Mouse (Mus musculus) ES-Bruce4 (cell line): ENCODE data around the gene Map1b. TPM values are rescaled to one million over a fixed set of nuclear protein-coding genes. Genes with fewer than 3 reads are reported as not detected.

Source experiments
- H3K27ac ChIP-seq: 2 replicates; pipeline ENCODE4 v1.5.1; 2012; ENCODE audit warnings: low read length, inconsistent platforms; ENCODE audit not compliant: insufficient read depth
- H3K27me3 ChIP-seq: 2 replicates; pipeline ENCODE4 v1.6.1; 2012; ENCODE audit warnings: mild to moderate bottlenecking, low read length, inconsistent platforms; ENCODE audit not compliant: control insufficient read depth, poor library complexity, insufficient read depth, severe bottlenecking
- H3K36me3 ChIP-seq: 2 replicates; pipeline ENCODE4 v1.6.1; 2012; ENCODE audit warnings: inconsistent platforms, mild to moderate bottlenecking, low read length, moderate library complexity; ENCODE audit not compliant: control insufficient read depth, poor library complexity, insufficient read depth, severe bottlenecking
- H3K4me1 ChIP-seq: one replicate; pipeline ENCODE4 v1.8.1; 2011; ENCODE audit warnings: low read length; ENCODE audit not compliant: control insufficient read depth, insufficient read depth
- H3K4me3 ChIP-seq: 2 replicates; pipeline ENCODE4 v1.5.1; 2011; ENCODE audit warnings: low read depth, mild to moderate bottlenecking, low read length
- H3K9ac ChIP-seq: 2 replicates; pipeline ENCODE4 v1.6.1; 2012; ENCODE audit warnings: low read depth, mild to moderate bottlenecking, inconsistent platforms; ENCODE audit not compliant: poor library complexity, severe bottlenecking
- H3K9me3 ChIP-seq: replicated peaks from 2 replicates; pipeline ENCODE4 v1.6.1; 2012; ENCODE audit warnings: mild to moderate bottlenecking, low read length, inconsistent platforms; ENCODE audit not compliant: control insufficient read depth, poor library complexity, insufficient read depth, severe bottlenecking
- CTCF ChIP-seq: IDR thresholded peaks from one replicate; pipeline ENCODE4 v1.8.1; 2011; ENCODE audit warnings: low read depth, low read length
- EP300 ChIP-seq: IDR thresholded peaks from 2 replicates; pipeline ENCODE4 v1.6.1; 2011; ENCODE audit warnings: low read depth, low read length; ENCODE audit not compliant: insufficient read depth
- POLR2A ChIP-seq: IDR thresholded peaks from one replicate; pipeline ENCODE4 v1.8.1; 2011; ENCODE audit warnings: low read length; ENCODE audit not compliant: insufficient read depth
- polyA plus RNA-seq: library from polyadenylated mRNA; stranded (reverse); fragments of >200 nt; gene quantifications from 2 replicates; pipeline ENCODE4 v1.2.4, GENCODE M21; 2011; ENCODE audit warnings: low read depth; ENCODE audit not compliant: missing spikeins, insufficient read depth, insufficient read length

Map1b gene
- polyA plus RNA-seq, 1 experiment = 47.9 TPM

DNA sequence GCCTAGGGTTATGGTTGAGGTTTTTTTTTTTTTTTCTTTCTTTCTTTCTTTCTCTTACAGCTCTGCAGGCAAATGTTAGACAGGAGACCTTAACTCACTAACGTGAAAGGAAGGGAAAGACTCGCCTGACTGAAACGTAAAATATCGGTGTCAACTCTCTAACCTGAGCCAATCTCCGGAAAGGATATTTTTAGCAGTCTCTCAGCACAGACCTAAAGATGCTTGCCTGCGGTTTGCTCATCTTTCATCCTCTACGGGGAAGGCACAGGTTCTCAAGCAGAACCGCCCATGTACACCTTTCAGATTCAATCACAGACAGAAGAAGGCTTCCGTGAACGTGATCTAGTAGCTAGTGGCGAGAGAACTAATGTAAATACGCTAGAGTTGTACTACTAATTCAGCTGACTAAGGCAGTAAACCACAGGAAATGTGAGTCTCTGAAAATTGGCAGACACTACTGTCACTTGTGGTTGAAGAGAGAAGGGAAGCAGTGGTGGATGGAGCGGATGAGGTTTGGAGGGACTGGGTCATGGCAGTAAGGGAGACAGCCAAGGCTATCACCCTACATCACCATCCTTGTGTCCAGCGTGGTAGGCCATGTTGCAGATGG lies 12.9 kb downstream of the Map1b start:
- Histone ChIP-seq H3K27ac (no peak overlapping the region), H3K27me3 (no peaks in the 10 kb centered on the region), H3K9me3 (no peaks in the 10 kb centered on the region), H3K36me3 (no peaks in the 10 kb centered on the region), H3K4me1 (no peaks in the 10 kb centered on the region), H3K4me3 (no peak overlapping the region), H3K9ac (no peak overlapping the region)
- TF ChIP-seq EP300 = no peak
- TF ChIP-seq POLR2A = no peak
- no peak for TF ChIP-seq CTCF

DNA sequence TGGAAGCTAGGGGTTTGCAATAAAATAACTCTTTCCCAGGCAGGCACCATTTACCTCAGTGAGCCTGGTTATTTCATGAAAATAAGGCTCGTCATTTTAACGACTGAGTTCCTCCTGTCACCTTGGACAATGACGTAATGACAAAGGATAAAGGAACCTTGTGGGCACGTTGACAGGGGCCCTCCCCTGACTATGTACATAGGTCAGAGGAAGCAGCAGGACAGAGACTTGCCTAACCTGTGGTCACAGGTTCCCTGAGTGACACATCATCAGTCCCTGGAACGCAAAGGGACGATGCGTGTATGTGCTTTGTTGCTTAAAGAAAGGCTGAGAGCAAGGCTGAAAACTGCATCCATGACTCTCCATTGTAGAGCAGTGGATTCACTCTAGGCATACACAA lies 13.4 kb downstream of the Map1b start:
- H3K9ac ChIP-seq = no peak overlapping the region
- TF ChIP-seq CTCF (no peak), POLR2A (no peak), EP300 (no peak)
- no peaks in the 10 kb centered on the region for H3K4me1 ChIP-seq
- no peaks in the 10 kb centered on the region for H3K36me3 ChIP-seq
- H3K9me3 ChIP-seq = no peaks in the 10 kb centered on the region
- no peak overlapping the region for H3K27ac ChIP-seq
- H3K27me3 ChIP-seq = no peaks in the 10 kb centered on the region
- no peak overlapping the region for H3K4me3 ChIP-seq

DNA sequence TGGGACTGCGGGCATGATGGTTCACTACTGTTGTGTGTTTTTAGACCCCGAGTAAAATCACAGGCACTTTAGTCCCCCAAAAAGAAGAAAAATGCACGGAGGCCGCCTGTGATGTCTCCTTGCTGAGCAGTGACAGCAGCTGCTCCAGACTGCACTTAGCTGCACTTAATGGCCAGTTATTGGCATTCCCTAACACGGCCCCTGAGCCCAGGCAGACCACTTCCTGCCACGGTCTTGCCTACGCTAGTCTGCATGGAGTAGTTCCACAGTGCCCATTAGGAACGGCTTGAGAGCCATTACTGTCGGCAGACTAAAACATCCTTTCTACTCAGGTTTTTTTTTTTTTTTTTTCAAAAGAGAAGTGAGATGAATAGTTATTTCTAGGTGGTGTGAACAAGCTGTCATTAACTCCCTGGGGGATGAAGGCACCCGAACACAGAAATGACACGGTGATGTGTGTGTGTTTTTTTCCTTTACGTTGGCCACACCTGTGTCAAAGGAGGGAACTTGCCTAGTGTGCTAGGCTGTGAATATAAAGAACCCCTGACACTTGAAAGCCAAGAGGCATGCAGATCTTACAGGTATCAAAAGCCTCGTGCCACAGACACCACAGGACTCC lies 14.1 kb downstream of the Map1b start:
- Histone ChIP-seq H3K9ac (no peak overlapping the region), H3K27ac (no peak overlapping the region), H3K4me3 (no peak overlapping the region), H3K9me3 (no peaks in the 10 kb centered on the region), H3K4me1 (no peaks in the 10 kb centered on the region), H3K36me3 (no peaks in the 10 kb centered on the region), H3K27me3 (no peaks in the 10 kb centered on the region)
- TF ChIP-seq EP300 (no peak), CTCF (no peak), POLR2A (no peak)

DNA sequence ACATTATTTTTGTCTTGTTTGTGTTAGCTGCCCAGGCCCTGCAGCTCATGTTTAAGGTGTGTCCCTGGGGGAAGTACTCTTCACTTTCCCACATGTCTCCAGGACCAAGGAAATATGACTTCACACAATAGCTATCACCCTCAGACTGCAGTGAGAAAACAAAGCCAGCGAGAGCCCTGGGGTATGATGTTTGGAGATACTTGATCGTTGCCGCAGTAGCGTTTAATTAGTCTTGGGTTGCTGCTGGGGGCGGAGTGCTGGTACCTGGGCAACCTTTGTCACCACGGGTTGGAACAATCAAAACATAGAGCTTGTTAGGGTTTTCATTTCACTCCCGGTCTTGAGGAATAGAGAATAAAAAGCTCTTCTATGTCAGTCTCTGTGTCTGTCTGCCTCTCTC lies 14.9 kb downstream of the Map1b start:
- no peaks in the 10 kb centered on the region for H3K4me1 ChIP-seq
- no peaks in the 10 kb centered on the region for H3K9me3 ChIP-seq

DNA sequence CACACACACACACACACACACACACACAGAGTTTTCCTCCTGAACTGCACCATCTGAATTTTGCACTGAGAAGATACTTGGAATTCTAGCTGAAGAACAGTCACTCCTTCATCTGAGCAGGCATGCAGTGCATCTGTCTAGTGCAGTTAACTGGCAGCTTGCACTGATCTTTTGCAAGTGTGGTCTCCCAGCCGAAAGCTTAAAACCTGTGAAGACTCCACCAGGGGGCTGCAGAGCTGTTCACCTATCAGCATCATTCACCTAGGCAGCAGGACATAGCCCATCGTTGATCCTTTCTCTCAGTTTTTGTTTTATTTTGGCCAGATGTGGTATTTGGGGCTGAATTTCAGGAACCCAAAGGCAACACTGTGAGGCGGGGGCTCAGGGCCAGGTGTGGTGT lies 15.7 kb downstream of the Map1b start:
- Histone ChIP-seq H3K9me3 (no peaks in the 10 kb centered on the region), H3K9ac (no peak overlapping the region), H3K27ac (no peak overlapping the region), H3K4me3 (no peak overlapping the region), H3K4me1 (no peaks in the 10 kb centered on the region), H3K36me3 (no peaks in the 10 kb centered on the region), H3K27me3 (no peaks in the 10 kb centered on the region)
- TF ChIP-seq EP300 = no peak
- peak; percentile 14 for TF ChIP-seq CTCF
- no peak for TF ChIP-seq POLR2A

More for the DNA sequence above, 14.9 kb downstream of the Map1b start:
- Histone ChIP-seq H3K27me3 (no peaks in the 10 kb centered on the region), H3K27ac (no peak overlapping the region), H3K4me3 (no peak overlapping the region), H3K36me3 (no peaks in the 10 kb centered on the region), H3K9ac (no peak overlapping the region)
- TF ChIP-seq POLR2A (no peak), CTCF (no peak), EP300 (no peak)

DNA sequence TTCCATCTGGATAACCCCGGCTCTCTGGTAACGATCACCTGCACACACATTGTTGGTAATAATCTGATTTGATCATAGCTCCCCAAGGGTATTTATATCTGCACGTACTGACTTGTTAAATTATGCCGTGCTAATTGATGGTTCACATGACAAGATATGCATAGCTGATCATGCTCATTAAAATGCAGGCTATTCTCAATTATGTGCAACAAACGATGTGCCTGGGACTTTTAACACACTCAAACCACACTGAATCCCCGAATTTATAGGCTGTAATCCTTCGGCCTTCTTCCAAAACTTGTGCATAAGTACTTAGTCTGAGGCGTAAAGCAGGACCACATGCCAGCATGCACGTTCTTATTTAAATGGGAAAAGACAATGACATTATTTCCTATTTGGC lies 16.6 kb downstream of the Map1b start:
- H3K27ac ChIP-seq = no peak overlapping the region
- H3K4me1 ChIP-seq = no peaks in the 10 kb centered on the region
- H3K9me3 ChIP-seq = no peaks in the 10 kb centered on the region
- H3K36me3 ChIP-seq = no peaks in the 10 kb centered on the region
- no peak overlapping the region for H3K9ac ChIP-seq
- TF ChIP-seq POLR2A (no peak), CTCF (no peak), EP300 (no peak)
- no peak overlapping the region for H3K4me3 ChIP-seq
- no peaks in the 10 kb centered on the region for H3K27me3 ChIP-seq
